Mouse (Mus musculus): ENCODE measurements around the gene Nudt4.

Nudt4 gene

DNA sequence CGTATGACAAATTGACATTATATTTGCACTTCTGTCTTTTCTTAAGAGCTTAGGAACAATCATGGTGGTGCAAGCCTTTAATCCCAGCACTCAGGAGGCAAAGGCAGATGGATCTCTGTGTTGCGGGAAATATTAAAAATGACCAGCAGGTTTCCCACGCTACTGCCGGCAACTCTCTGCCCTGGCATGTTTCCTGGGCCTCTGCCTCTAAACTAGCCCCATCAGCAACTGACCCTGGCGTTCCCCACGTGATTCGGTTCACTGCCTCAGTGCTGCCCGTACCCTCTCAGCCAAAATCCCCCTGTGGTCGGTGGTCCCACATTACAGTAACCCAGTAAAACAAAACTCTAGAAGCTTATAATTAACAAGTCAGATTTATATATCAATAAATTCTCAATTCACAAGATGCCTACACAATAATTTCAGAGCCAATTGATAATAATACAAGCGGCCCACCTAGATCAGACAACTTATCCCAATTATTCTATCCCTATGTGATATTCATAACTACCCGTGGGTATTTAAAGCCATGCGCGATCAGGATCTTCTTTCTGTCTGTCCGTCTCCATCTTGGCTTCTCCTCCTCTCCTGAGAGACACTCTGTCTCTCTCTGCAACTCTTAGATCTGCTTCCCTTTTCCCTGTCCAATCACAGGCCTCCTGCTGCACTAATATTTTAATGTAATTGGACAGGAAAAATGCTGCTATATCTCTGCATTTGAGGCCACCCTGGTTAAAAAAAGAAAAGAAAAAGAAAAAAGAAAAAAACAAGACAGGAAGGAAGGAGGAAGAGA is 60.3 kb downstream of the Nudt4 start:
- no peak for DNase-seq (ENCODE audit: extremely low read depth, low read depth, low spot score)

GRCm38 (mm10) chr10:95501463-95502081 is 62.4 kb downstream of the Nudt4 start, which contains the start of gene Mrpl42:
Mrpl42 (minus strand) TSS chr10:95501940.
- DNase-seq (ENCODE audit: extremely low read depth, low read depth, low spot score): no peak

- DNase-seq (ENCODE audit: extremely low read depth, low read depth, low spot score): no peak
Measured at GRCm38 (mm10) chr10:95501033-95501432, 62.9 kb downstream of the Nudt4 start.

All from fat pad, adult 2 months (tissue).